Mouse (Mus musculus) thymus, adult 2 months (tissue): ENCODE measurements around the gene Tec. TPM values are rescaled to one million over a fixed set of nuclear protein-coding genes. Genes with fewer than 3 reads are reported as not detected.

Source experiments
- DNase-seq: peaks from one replicate; pipeline ENCODE4 v3.0.0; 2021
- H3K27ac ChIP-seq: fragments of 200-500 bp; 2 replicates; pipeline ENCODE4 v1.5.1; 2012; ENCODE audit warnings: low read length, control low read depth; ENCODE audit not compliant: control insufficient read depth, insufficient read depth
- H3K27me3 ChIP-seq: fragments of 200-500 bp; 2 replicates; pipeline ENCODE4 v1.6.1; 2012; ENCODE audit warnings: mild to moderate bottlenecking, low read length, moderate library complexity, mixed read lengths; ENCODE audit not compliant: control insufficient read depth, insufficient read depth
- H3K36me3 ChIP-seq: fragments of 200-500 bp; 2 replicates; pipeline ENCODE4 v1.6.1; 2012; ENCODE audit warnings: mild to moderate bottlenecking, low read length, moderate library complexity; ENCODE audit not compliant: control insufficient read depth, insufficient read depth
- H3K4me1 ChIP-seq: fragments of 200-500 bp; replicated peaks from 2 replicates; pipeline ENCODE4 v1.6.1; 2012; ENCODE audit warnings: low read length; ENCODE audit not compliant: control insufficient read depth, insufficient read depth
- H3K4me3 ChIP-seq: fragments of 200-500 bp; 2 replicates; pipeline ENCODE4 v1.5.1; 2012; ENCODE audit warnings: mild to moderate bottlenecking, low read length, control low read depth, moderate library complexity; ENCODE audit not compliant: control insufficient read depth, insufficient read depth
- CTCF ChIP-seq: fragments of 200-500 bp; IDR thresholded peaks from 2 replicates; pipeline ENCODE4 v1.5.1; 2012; ENCODE audit warnings: mild to moderate bottlenecking, control low read depth, low read length, moderate library complexity, borderline replicate concordance; ENCODE audit not compliant: control insufficient read depth, poor library complexity, insufficient read depth; ENCODE audit errors: extremely low read depth
- POLR2A ChIP-seq: fragments of 200-500 bp; IDR thresholded peaks from 2 replicates; pipeline ENCODE4 v1.6.1; 2012; ENCODE audit warnings: mild to moderate bottlenecking, low read length, control low read depth, moderate library complexity; ENCODE audit not compliant: control insufficient read depth, poor library complexity, insufficient read depth; ENCODE audit errors: extremely low read depth
- WGBS: fragments of 180-500 bp; shearing (Covaris S2); methylation state at CpG from one replicate; pipeline ENCODE4 v1.1.7; 2018; 5-methylcytosine and 5-hydroxymethylcytosine counted together
- polyA plus RNA-seq: library from polyadenylated mRNA; depleted of rRNA; stranded (reverse); fragments of >200 nt; gene quantifications from 2 replicates; pipeline ENCODE4 v1.2.3, GENCODE M21; 2012

Gene Tec
- polyA plus RNA-seq, 1 experiment, result 18.3 TPM

DNA sequence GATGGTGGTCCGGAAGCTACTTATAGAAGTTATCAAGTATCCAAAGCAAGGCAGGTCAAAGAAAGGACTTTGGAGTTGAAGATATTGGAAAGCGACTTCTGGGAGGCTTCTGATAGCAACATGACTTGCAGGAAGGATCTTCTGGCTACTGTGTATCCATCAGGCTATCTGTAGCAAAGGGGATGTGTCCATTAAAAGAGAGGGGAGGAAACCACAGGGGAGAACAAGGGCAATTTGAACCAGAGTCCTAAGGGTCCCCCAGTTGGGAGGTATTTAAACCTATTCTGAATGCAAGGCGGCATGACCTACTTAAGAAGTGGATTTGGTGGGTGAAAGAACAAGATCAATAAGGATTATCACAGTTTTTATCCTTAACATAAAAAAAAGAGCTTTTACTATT lies 43.0 kb upstream of the Tec start:
- Histone ChIP-seq H3K27me3 (no peaks in the 10 kb centered on the region), H3K4me3 (no peak overlapping the region), H3K36me3 (no peaks in the 10 kb centered on the region), H3K27ac (no peak overlapping the region), H3K4me1 (peaks cover 10% of the 10 kb centered on the region)
- no peak for DNase-seq
- 98% methylated on average over 3 of the region's 3 CpGs for WGBS
- no peak for TF ChIP-seq CTCF
- no peak for TF ChIP-seq POLR2A

- Histone ChIP-seq H3K27me3 (no peaks in the 10 kb centered on the region), H3K36me3 (no peaks in the 10 kb centered on the region), H3K27ac (no peak overlapping the region), H3K4me1 (peaks cover 5% of the 10 kb centered on the region), H3K4me3 (no peak overlapping the region)
- DNase-seq, result no peak
- 96% methylated on average over 1 of the region's 1 CpGs for WGBS
- TF ChIP-seq CTCF, result no peak
- no peak for TF ChIP-seq POLR2A
Measured at GRCm38 (mm10) chr5:72910373-72910772, 42.1 kb upstream of the Tec start.

DNA sequence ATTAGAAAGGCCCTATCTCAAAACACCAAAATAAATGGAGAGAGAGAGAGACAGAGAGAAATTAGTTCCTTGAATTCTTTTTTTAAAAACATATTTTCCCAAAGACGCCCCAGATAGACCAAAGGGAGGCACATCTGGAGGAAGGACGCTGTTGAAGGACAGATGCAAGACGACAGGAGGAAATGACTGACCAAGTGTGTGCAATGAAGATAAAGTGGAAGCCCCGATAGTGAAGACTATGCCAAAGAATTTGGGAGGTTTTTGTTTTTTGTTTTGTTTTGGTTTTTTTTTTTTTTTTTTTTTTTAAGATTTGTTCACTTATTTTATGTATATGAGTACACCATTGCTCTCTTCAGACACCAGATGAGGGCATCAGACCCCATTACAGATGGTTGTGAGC lies 41.1 kb upstream of the Tec start:
- 49% methylated on average over 4 of the region's 4 CpGs for WGBS
- H3K4me3 ChIP-seq, result no peak overlapping the region
- DNase-seq, result no peak
- TF ChIP-seq CTCF (no peak), POLR2A (no peak)
- no peaks in the 10 kb centered on the region for H3K36me3 ChIP-seq
- H3K27me3 ChIP-seq, result no peaks in the 10 kb centered on the region
- H3K27ac ChIP-seq, result no peak overlapping the region
- H3K4me1 ChIP-seq, result no peaks in the 10 kb centered on the region

DNA sequence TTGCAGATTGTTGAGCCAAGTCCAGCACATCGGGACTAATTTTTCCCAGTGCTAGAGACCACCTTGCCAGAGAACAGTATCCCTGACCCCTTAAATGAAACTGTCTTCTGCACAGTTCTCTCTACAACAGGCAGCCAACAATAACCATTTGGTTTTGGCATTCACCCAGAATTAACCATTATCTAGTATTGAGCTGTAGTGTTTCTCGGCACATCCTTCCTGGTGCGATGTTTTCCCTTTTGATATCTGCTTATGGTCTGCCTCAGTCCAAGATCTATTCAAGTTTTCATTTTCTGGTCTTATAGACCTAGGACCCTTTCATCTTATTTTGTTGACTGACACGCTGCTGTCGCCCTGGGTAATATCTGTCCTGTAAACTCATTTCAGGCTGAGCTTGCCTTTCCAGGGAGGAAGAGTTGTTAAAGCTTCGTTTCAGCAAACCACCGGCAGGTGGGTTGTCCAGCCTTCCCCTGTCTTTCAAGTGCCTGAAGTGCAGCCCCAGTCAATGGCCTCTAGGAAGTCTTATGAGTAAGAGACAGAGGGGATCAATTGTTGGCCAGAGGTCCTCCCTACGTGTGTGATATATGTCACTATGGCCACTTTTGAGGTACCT lies 40.1 kb upstream of the Tec start:
- H3K27me3 ChIP-seq, result no peaks in the 10 kb centered on the region
- no peak overlapping the region for H3K4me3 ChIP-seq
- H3K4me1 ChIP-seq, result no peaks in the 10 kb centered on the region
- H3K27ac ChIP-seq, result no peak overlapping the region
- no peak for DNase-seq
- WGBS, result 58% methylated on average over 8 of the region's 8 CpGs
- H3K36me3 ChIP-seq, result no peaks in the 10 kb centered on the region
- TF ChIP-seq CTCF (no peak), POLR2A (no peak)

DNA sequence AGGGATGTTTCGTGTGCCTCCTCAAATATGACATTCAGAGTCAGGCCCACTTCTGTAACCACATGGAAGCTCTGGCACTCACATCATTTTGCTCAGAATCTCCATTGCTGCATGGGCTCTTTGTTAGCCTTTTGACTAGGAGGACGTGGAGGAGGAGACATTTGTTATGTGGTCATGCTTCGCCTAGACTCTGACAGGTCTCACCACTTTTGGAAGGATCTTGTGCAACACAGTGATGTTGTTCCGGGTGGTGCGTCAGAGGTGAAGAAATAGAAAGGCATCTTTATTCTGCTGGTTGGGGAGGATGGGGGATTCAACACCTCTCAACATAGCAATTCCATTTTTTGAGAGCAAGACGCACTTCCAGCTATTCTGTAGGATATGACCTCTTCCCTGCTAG lies 39.1 kb upstream of the Tec start:
- TF ChIP-seq CTCF (no peak), POLR2A (no peak)
- no peaks in the 10 kb centered on the region for H3K4me1 ChIP-seq
- H3K27ac ChIP-seq, result no peak overlapping the region
- H3K36me3 ChIP-seq, result no peaks in the 10 kb centered on the region
- WGBS, result 89% methylated on average over 6 of the region's 6 CpGs
- no peaks in the 10 kb centered on the region for H3K27me3 ChIP-seq
- no peak overlapping the region for H3K4me3 ChIP-seq
- DNase-seq, result no peak

DNA sequence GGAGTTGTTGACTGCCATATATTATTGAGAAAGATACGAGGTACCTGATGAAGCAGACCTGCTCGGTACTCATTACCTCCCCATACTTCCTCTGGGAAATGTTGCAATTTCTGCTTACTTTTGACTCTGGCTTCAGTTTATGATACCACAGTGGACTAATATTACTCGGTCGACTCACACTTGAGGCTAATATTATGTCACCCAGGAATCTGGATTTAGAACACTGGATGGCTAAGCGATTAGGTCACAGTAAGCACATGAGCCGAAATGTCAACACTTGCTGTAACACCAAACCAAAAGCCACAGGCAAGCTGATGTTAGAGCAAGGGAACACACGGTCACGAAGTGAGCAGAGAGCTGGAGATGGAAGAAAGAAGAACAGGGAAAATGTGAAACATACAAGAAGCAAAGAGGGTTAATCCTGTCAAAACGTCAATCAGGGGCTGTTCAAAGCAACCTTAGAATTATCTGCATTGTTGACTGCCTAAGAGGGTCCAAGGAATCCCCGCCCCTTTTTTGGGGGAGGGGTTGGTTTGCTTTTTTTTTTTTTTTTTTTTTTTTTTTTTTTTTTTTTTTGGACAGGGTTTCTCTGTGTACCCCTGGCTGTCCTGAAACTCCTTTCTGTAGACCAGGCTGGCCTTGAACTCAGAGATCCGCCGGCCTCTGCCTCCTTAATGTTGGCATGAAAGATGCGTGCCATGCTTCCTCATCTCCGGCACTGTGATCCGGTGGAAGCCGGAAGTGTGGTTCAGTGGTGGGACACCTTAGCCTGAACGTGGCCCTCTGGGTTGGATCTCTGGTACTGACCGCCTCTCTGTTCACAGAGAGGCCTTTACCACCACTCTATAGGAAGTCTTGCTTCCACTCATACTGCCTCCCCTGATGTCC lies 36.9 kb upstream of the Tec start:
- TF ChIP-seq CTCF (no peak), POLR2A (no peak)
- Histone ChIP-seq H3K27me3 (no peaks in the 10 kb centered on the region), H3K36me3 (no peaks in the 10 kb centered on the region), H3K4me1 (no peaks in the 10 kb centered on the region), H3K4me3 (no peak overlapping the region), H3K27ac (no peak overlapping the region)
- 92% methylated on average over 18 of the region's 18 CpGs for WGBS
- no peak for DNase-seq
